Mouse (Mus musculus): ENCODE measurements around the gene Exosc7. TPM values are rescaled to one million over a fixed set of nuclear protein-coding genes. Genes with fewer than 3 reads are reported as not detected.

Gene Exosc7
- polyA plus RNA-seq (2016; fragmentation: Nextera tagmentation; extraction: Ambion mirVana), result 93.3 and 93.7 TPM in 2 replicates

DNA sequence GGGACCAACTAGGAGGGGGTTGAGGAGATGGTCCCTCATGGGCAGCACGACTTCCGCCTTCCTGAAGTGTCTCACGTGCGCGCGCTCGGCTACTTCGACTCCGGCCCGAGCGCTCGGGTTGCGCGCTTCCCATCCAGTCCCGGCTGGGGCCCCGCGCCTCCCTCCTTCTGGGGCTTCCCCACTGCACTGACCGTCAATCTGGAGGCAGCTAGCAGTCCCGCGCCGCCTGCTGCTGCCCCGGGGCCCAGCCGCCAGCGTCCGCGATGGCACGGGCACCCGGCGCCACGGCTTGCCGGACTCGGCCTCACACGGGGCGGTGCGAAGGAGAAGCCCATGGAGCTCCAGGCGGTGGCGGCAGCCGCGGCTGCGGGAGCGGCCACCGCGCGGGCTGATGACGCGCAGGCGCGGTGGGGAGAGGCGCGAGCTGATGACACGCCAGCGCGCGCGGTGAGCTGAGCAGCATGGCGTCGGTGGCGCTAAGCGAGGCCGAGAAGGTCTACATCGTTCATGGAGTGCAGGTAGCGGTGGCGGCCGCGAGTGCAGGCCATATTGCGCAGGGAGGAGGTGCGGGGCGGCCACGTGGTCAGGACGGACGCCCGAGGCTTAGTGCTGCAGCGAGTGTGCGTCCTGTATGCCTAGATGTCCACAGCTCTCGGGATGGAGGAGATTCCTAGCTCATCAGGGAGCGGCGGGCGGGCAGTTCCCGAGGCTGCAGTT lies at the start of gene Exosc7, which contains the start of gene Zdhhc3:
Gene Exosc7 (plus strand): TSS at position 411 of the 717 bp plus-strand sequence.
Gene Zdhhc3 (minus strand): TSS at position 401 of the 717 bp plus-strand sequence.
- Histone ChIP-seq H3K9ac (peak within 1 kb of the TSS; percentile 91), H3K27ac (peak within 1 kb of the TSS; percentile 96), H3K9me3 (no peaks in the 10 kb centered on the region), H3K4me1 (peaks cover 19% of the 10 kb centered on the region), H3K4me3 (peak within 1 kb of the TSS; percentile 75), H3K27me3 (no peaks in the 10 kb centered on the region), H3K4me2 (replicated peaks) (peak within 1 kb of the TSS; percentile 69), H3K36me3 (peaks cover 12% of the 10 kb centered on the region; the same call in 1 of the 2 replicates)
- peak; percentile 93 for ATAC-seq (ENCODE audit: insufficient number of reproducible peaks, insufficient read depth, low FRiP score, low TSS enrichment)
- whole genome bisulfite sequencing, result under 1% methylated on average over 79 of the region's 79 CpGs

DNA sequence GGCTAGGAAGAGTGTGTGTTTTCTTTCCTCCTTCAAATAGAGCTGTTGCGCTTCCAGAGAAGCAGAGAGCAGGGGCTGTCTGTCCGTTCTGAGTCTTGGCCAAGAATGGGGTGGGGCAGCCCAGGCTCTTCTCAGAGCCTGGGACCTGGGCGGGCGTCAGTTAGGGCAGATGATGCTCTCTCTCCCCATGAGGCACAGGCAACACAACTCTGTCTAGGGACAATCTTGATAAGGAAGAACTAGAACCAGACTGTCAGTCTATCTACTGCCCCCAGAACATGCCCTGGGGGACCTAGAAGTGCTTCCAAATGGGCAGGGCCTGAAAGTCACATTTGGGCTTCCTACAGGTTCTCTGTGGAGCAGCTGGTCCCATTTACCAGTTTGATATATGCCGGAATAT lies 33.9 kb upstream of the Exosc7 start:
- Histone ChIP-seq H3K9me3 (no peaks in the 10 kb centered on the region), H3K9ac (no peak overlapping the region), H3K4me3 (no peak overlapping the region), H3K27me3 (no peaks in the 10 kb centered on the region), H3K36me3 (peaks cover 70% of the 10 kb centered on the region), H3K4me2 (replicated peaks) (no peak overlapping the region), H3K27ac (no peak overlapping the region), H3K4me1 (no peaks in the 10 kb centered on the region)
- WGBS, result 89% methylated on average over 5 of the region's 5 CpGs
- no peak for ATAC-seq (ENCODE audit: insufficient number of reproducible peaks, insufficient read depth, low FRiP score, low TSS enrichment)

DNA sequence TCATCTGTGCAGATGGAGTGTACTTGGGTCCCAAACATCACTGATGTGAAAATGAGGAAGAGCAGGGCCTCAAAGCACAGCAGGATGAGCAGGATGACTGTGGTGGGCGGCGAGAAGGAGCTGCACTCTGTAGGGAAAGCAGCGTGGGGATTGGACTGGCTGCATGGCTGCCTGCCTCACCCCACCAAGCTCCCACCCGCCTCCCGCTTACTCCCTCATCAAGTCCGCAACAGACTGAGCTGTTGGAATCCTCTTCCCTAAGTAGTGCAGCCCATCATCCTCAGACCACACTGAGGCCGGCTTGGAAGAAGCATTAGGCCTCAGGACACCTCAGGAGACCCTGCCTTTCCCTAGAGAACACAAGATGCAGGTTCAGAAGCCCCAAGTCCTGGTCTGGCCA lies 32.7 kb upstream of the Exosc7 start:
- Histone ChIP-seq H3K4me3 (no peak overlapping the region), H3K4me2 (replicated peaks) (no peak overlapping the region), H3K27ac (no peak overlapping the region), H3K27me3 (no peaks in the 10 kb centered on the region), H3K9ac (no peak overlapping the region), H3K4me1 (no peaks in the 10 kb centered on the region), H3K36me3 (peaks cover 77% of the 10 kb centered on the region), H3K9me3 (no peaks in the 10 kb centered on the region)
- no peak for ATAC-seq (ENCODE audit: insufficient number of reproducible peaks, insufficient read depth, low FRiP score, low TSS enrichment)
- WGBS, result 85% methylated on average over 7 of the region's 7 CpGs

GRCm38 (mm10) chr9:123080796-123081195 lies 32.2 kb upstream of the Exosc7 start:
- H3K36me3 ChIP-seq, result peaks cover 77% of the 10 kb centered on the region
- H3K9ac ChIP-seq, result no peak overlapping the region
- no peaks in the 10 kb centered on the region for H3K4me1 ChIP-seq
- H3K4me3 ChIP-seq, result no peak overlapping the region
- WGBS, result 76% methylated on average over 1 of the region's 1 CpGs
- H3K27ac ChIP-seq, result no peak overlapping the region
- H3K4me2 ChIP-seq (replicated peaks), result no peak overlapping the region
- H3K27me3 ChIP-seq, result no peaks in the 10 kb centered on the region
- no peak for ATAC-seq (ENCODE audit: insufficient number of reproducible peaks, insufficient read depth, low FRiP score, low TSS enrichment)
- no peaks in the 10 kb centered on the region for H3K9me3 ChIP-seq

DNA sequence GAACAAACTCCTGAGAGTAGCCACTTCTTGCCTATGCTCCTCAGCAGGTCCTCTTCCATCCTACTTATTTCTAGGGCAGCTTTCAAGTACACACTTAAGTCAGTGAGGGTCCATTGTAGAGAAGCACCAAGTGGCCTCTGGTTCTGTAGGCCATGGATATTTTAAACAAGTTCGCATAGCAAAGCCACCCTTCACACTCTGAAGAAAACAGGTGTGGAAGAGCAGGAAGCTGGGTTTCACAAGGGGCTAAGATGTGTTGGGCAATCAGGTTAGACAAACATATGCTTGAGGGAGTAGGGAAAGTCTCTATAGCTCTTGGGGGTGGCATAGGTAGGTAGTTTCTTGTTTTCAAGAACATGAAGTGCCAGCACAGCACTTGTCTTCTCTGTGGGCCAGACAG lies 27.6 kb upstream of the Exosc7 start:
- no peak for ATAC-seq (ENCODE audit: insufficient number of reproducible peaks, insufficient read depth, low FRiP score, low TSS enrichment)
- Histone ChIP-seq H3K36me3 (peaks cover 83% of the 10 kb centered on the region), H3K4me2 (replicated peaks) (no peak overlapping the region), H3K27me3 (no peaks in the 10 kb centered on the region), H3K4me3 (no peak overlapping the region), H3K9ac (no peak overlapping the region), H3K27ac (no peak overlapping the region), H3K4me1 (no peaks in the 10 kb centered on the region), H3K9me3 (no peaks in the 10 kb centered on the region)
- WGBS, result 83% methylated on average over 1 of the region's 1 CpGs

- ATAC-seq (ENCODE audit: insufficient number of reproducible peaks, insufficient read depth, low FRiP score, low TSS enrichment), result no peak
- Histone ChIP-seq H3K36me3 (peaks cover 72% of the 10 kb centered on the region), H3K9ac (no peak overlapping the region), H3K27ac (no peak overlapping the region), H3K4me1 (no peaks in the 10 kb centered on the region), H3K27me3 (no peaks in the 10 kb centered on the region), H3K4me2 (replicated peaks) (no peak overlapping the region), H3K4me3 (no peak overlapping the region), H3K9me3 (no peaks in the 10 kb centered on the region)
- WGBS, result 85% methylated on average over 3 of the region's 3 CpGs
These were observed 25.5 kb upstream of the Exosc7 start for GRCm38 (mm10) chr9:123087558-123087957.

DNA sequence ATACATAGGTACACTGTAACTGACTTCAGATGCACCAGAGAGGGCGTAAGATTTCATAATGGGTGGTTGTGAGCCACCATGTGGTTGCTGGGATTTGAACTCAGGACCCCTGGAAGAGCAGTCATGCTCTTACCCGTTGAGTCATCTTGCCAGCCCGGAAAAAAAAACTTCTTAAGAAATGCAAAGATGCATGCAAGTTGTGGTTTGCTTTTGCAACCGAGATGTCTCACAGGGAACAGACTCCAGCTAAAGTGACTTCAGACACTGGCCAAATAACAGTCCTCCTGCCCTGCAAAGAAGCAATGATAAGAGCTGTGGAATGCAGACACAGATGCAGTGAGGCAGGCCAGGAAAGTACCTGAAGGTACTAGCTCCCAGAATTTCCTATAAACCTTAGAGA lies 22.2 kb upstream of the Exosc7 start:
- H3K36me3 ChIP-seq, result peaks cover 62% of the 10 kb centered on the region
- ATAC-seq (ENCODE audit: insufficient number of reproducible peaks, insufficient read depth, low FRiP score, low TSS enrichment), result no peak

GRCm38 (mm10) chr9:123099631-123100455 lies 13.2 kb upstream of the Exosc7 start:
- no peaks in the 10 kb centered on the region for H3K4me1 ChIP-seq
- H3K4me2 ChIP-seq (replicated peaks), result no peak overlapping the region
- no peak overlapping the region for H3K4me3 ChIP-seq
- no peaks in the 10 kb centered on the region for H3K9me3 ChIP-seq
- 92% methylated on average over 16 of the region's 16 CpGs for WGBS
- ATAC-seq (ENCODE audit: insufficient number of reproducible peaks, insufficient read depth, low FRiP score, low TSS enrichment), result no peak
- peaks cover 52% of the 10 kb centered on the region for H3K36me3 ChIP-seq
- H3K27ac ChIP-seq, result no peak overlapping the region
- H3K27me3 ChIP-seq, result no peaks in the 10 kb centered on the region
- H3K9ac ChIP-seq, result no peak overlapping the region

More for the DNA sequence above, 22.2 kb upstream of the Exosc7 start:
- H3K4me3 ChIP-seq, result no peak overlapping the region
- H3K4me1 ChIP-seq, result no peaks in the 10 kb centered on the region
- no peaks in the 10 kb centered on the region for H3K9me3 ChIP-seq
- WGBS, result 91% methylated on average over 4 of the region's 4 CpGs
- H3K27ac ChIP-seq, result no peak overlapping the region
- H3K27me3 ChIP-seq, result no peaks in the 10 kb centered on the region
- H3K9ac ChIP-seq, result no peak overlapping the region
- no peak overlapping the region for H3K4me2 ChIP-seq (replicated peaks)

DNA sequence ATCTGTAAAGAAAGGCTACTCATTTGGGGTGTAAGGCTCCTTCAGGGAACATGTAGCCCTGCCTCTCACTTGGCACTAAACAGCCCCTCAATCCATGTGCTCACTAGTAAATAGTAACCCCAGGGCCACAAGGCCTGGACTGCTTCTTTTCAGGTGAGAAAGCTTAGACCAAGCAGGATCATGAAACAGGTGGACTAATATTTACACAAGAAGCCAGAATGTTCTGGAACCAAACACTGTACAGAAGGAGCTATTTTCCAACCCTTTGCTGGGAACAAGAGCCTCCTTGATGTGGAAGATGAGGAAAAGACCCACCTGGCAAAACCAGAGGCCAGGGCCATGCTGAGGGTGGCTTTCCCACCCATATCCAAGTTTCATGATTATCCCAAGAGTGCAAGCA lies 9.6 kb upstream of the Exosc7 start:
- no peak overlapping the region for H3K4me3 ChIP-seq
- peaks cover 35% of the 10 kb centered on the region for H3K36me3 ChIP-seq
- no peak overlapping the region for H3K9ac ChIP-seq
- no peak overlapping the region for H3K4me2 ChIP-seq (replicated peaks)
- no peak for ATAC-seq (ENCODE audit: insufficient number of reproducible peaks, insufficient read depth, low FRiP score, low TSS enrichment)
- no peaks in the 10 kb centered on the region for H3K9me3 ChIP-seq
- H3K4me1 ChIP-seq, result no peaks in the 10 kb centered on the region
- no peak overlapping the region for H3K27ac ChIP-seq
- H3K27me3 ChIP-seq, result no peaks in the 10 kb centered on the region

- Histone ChIP-seq H3K27ac (no peak overlapping the region), H3K4me3 (no peak overlapping the region), H3K27me3 (no peaks in the 10 kb centered on the region), H3K9ac (no peak overlapping the region), H3K9me3 (no peaks in the 10 kb centered on the region), H3K4me2 (replicated peaks) (no peak overlapping the region), H3K36me3 (peaks cover 29% of the 10 kb centered on the region), H3K4me1 (no peaks in the 10 kb centered on the region)
- no peak for ATAC-seq (ENCODE audit: insufficient number of reproducible peaks, insufficient read depth, low FRiP score, low TSS enrichment)
These were observed 8.7 kb upstream of the Exosc7 start for GRCm38 (mm10) chr9:123104362-123104761.

DNA sequence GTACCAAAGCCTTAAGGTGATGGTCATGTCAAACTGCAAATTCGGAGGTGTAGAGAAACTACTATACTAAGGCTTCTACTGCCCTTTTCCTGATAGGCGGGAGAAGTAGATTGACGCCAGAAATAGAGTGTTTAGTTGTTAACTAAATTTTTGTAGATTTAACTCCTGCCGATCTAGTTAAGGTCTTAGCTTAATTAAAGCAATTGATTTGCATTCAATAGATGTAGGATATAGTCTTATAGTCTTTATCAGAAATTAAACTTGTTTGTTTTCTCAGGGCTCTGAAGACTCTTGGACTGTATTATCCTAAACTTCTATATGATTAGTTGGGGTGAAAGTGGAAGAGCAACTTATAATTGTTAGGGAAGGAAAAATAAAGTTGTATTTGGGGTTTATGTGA lies 5.8 kb upstream of the Exosc7 start:
- H3K9ac ChIP-seq, result no peak overlapping the region
- H3K27me3 ChIP-seq, result no peaks in the 10 kb centered on the region
- ATAC-seq (ENCODE audit: insufficient number of reproducible peaks, insufficient read depth, low FRiP score, low TSS enrichment), result no peak
- WGBS, result 88% methylated on average over 4 of the region's 4 CpGs
- H3K27ac ChIP-seq, result no peak overlapping the region
- no peak overlapping the region for H3K4me3 ChIP-seq
- H3K4me2 ChIP-seq (replicated peaks), result no peak overlapping the region
- H3K9me3 ChIP-seq, result no peaks in the 10 kb centered on the region
- H3K36me3 ChIP-seq, result peaks cover 14% of the 10 kb centered on the region; the same call in 1 of the 2 replicates
- H3K4me1 ChIP-seq, result peaks cover 10% of the 10 kb centered on the region

DNA sequence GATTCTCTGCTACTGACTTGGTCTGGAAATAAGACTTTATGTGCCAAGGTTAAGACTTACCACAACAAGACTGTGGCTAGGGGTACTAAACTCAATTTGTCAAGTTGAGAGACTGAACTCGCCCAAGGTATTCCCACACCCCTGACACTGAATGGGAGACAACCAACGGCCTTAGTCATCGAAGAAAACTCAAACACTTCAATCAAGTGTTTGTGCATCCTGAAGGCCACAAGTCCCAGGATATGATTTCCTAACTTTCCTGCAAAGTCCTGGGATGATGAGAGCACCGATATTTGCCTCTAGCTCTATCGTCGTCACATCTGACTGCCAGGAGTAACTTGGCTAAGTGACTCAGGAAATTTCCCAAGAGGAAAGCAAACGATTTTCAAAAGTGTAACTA lies 3.8 kb upstream of the Exosc7 start:
- no peak for ATAC-seq (ENCODE audit: insufficient number of reproducible peaks, insufficient read depth, low FRiP score, low TSS enrichment)
- no peaks in the 10 kb centered on the region for H3K9me3 ChIP-seq
- H3K36me3 ChIP-seq, result peaks cover 14% of the 10 kb centered on the region; the same call in 1 of the 2 replicates
- H3K4me3 ChIP-seq, result no peak overlapping the region
- H3K4me1 ChIP-seq, result peaks cover 19% of the 10 kb centered on the region
- H3K27ac ChIP-seq, result no peak overlapping the region
- no peaks in the 10 kb centered on the region for H3K27me3 ChIP-seq
- no peak overlapping the region for H3K4me2 ChIP-seq (replicated peaks)
- H3K9ac ChIP-seq, result no peak overlapping the region
- 90% methylated on average over 7 of the region's 7 CpGs for WGBS

All from embryonic facial prominence, embryonic 12.5 days (tissue).